Mouse (Mus musculus): ENCODE data around the gene 4921539E11Rik. TPM values are rescaled to one million over a fixed set of nuclear protein-coding genes. Genes with fewer than 3 reads are reported as not detected.

Gene 4921539E11Rik
- polyA plus RNA-seq, 1 experiment from 2014 or later = not detected

DNA sequence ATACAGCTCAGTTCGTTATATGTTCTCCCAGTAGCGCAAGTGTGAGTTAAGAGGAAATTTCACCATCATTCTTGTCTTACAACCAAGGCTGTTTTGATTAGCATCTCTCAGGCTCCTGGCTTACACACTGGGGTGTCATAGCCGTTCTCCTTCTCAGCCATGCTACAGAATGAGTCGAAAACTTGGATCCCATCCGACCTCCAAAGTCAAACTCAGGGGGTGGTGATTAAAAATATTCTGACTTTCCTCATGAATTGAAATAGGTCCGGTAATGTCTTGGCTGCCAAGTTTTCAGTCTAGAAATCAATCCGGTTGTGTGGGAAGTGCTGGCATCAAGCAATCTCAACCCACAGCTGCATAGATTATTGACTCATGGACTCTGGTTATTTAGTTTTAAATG is 2.3 kb downstream of the 4921539E11Rik start:
- no peak for ATAC-seq
- H3K27ac ChIP-seq = no peak overlapping the region
- H3K27me3 ChIP-seq = no peaks in the 10 kb centered on the region
- no peaks in the 10 kb centered on the region for H3K9me3 ChIP-seq (replicated peaks)
- no peaks in the 10 kb centered on the region for H3K4me1 ChIP-seq
- H3K9ac ChIP-seq = no peak overlapping the region
- no peaks in the 10 kb centered on the region for H3K36me3 ChIP-seq (ENCODE audit: poor library complexity, severe bottlenecking)
- H3K4me3 ChIP-seq = no peak overlapping the region
- 90% methylated on average over 7 of the region's 7 CpGs for WGBS
- no peak overlapping the region for H3K4me2 ChIP-seq

GRCm38 (mm10) chr4:103273021-103273420 is 17.6 kb downstream of the 4921539E11Rik start:
- 91% methylated on average over 7 of the region's 8 CpGs for whole genome bisulfite sequencing
- no peaks in the 10 kb centered on the region for H3K4me1 ChIP-seq
- H3K4me2 ChIP-seq = no peak overlapping the region
- no peak overlapping the region for H3K27ac ChIP-seq
- H3K9me3 ChIP-seq (replicated peaks) = no peaks in the 10 kb centered on the region
- ATAC-seq = no peak
- H3K36me3 ChIP-seq (ENCODE audit: poor library complexity, severe bottlenecking) = no peaks in the 10 kb centered on the region
- no peak overlapping the region for H3K9ac ChIP-seq
- H3K4me3 ChIP-seq = no peak overlapping the region
- no peaks in the 10 kb centered on the region for H3K27me3 ChIP-seq

DNA sequence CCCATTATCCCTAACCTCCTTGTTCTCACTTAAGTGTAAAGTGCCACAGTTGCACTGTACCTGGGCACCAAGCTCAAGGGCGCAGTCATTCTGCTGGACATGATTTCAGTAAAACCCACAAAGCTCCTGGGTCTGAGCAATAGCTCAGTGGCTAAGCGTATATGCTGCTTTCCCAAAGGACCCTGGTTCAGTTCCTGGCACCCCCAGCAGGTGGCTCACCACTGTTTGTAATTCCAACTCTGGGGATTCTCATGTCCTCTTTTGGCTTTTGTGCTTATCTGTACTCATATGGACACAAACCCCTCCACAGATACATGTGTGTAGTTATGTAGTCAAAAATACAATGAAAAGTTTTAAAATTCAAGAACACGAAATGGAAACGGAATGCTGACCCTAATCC is 21.3 kb downstream of the 4921539E11Rik start:
- no peaks in the 10 kb centered on the region for H3K4me1 ChIP-seq
- no peak for ATAC-seq
- no peak overlapping the region for H3K27ac ChIP-seq
- H3K27me3 ChIP-seq = no peaks in the 10 kb centered on the region
- no peak overlapping the region for H3K4me2 ChIP-seq
- 84% methylated on average over 4 of the region's 4 CpGs for WGBS
- no peaks in the 10 kb centered on the region for H3K9me3 ChIP-seq (replicated peaks)
- no peak overlapping the region for H3K4me3 ChIP-seq
- H3K9ac ChIP-seq = no peak overlapping the region
- no peaks in the 10 kb centered on the region for H3K36me3 ChIP-seq (ENCODE audit: poor library complexity, severe bottlenecking)

- H3K4me3 ChIP-seq = no peak overlapping the region
- no peak overlapping the region for H3K9ac ChIP-seq
- no peaks in the 10 kb centered on the region for H3K9me3 ChIP-seq (replicated peaks)
- no peaks in the 10 kb centered on the region for H3K27me3 ChIP-seq
- 52% methylated on average over 2 of the region's 2 CpGs for WGBS
- no peaks in the 10 kb centered on the region for H3K36me3 ChIP-seq (ENCODE audit: poor library complexity, severe bottlenecking)
- no peaks in the 10 kb centered on the region for H3K4me1 ChIP-seq
- ATAC-seq = no peak
- no peak overlapping the region for H3K27ac ChIP-seq
- no peak overlapping the region for H3K4me2 ChIP-seq
Observed at GRCm38 (mm10) chr4:103265166-103265565, 25.5 kb downstream of the 4921539E11Rik start.

DNA sequence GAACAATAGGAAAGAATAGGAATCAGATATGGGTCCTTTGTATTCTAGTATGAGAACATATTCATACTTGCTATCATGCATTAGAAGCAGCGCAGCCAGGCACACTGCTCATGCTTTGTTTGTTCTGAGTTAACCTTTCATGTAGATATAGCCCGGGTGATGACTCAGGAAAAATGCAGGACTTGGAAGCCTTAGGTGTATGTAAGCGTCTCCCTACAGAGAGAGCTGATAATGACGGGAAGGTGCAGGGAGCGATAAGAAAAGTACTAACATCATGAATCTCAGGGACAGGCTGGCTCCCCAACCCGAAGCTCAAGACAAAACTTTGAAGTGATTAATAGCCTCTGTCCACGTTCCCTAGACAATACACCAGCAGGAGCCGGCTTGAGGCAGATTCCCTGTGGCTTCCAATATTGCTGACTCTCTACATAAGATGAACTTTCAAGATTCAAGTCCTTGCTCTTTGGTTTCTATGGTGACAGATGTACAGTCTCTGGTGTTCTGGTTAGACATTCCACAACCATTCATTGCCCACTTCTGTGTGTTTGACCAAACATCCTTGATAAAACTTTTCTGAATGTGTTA is 26.8 kb downstream of the 4921539E11Rik start:
- H3K4me3 ChIP-seq = no peak overlapping the region
- H3K9ac ChIP-seq = no peak overlapping the region
- 42% methylated on average over 8 of the region's 8 CpGs for WGBS
- no peak overlapping the region for H3K4me2 ChIP-seq
- no peak overlapping the region for H3K27ac ChIP-seq
- H3K9me3 ChIP-seq (replicated peaks) = no peaks in the 10 kb centered on the region
- ATAC-seq = no peak
- H3K4me1 ChIP-seq = no peaks in the 10 kb centered on the region
- no peaks in the 10 kb centered on the region for H3K27me3 ChIP-seq
- H3K36me3 ChIP-seq (ENCODE audit: poor library complexity, severe bottlenecking) = no peaks in the 10 kb centered on the region

DNA sequence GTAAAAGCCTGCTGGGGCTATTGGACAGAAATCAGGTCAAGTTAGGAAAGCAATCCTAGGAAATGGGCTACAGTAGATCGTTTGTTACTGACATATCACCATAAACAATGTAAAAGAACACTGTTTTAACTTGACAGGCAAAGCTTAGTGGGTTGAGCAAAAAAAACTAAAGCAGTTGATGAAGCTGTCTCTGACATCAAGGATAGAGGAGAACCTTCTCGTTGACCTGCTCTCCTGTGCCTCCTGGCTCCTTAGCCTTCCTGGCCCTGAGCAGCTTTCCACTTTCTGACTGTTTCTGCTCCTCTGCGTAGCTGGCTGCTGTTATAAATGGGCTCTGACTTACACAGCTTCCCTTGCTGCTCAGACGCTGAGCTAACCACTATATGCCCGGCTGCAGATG is 27.3 kb downstream of the 4921539E11Rik start:
- Histone ChIP-seq H3K27me3 (no peaks in the 10 kb centered on the region), H3K36me3 (ENCODE audit: poor library complexity, severe bottlenecking) (no peaks in the 10 kb centered on the region), H3K9ac (no peak overlapping the region), H3K4me3 (no peak overlapping the region), H3K4me1 (no peaks in the 10 kb centered on the region), H3K4me2 (no peak overlapping the region), H3K27ac (no peak overlapping the region), H3K9me3 (replicated peaks) (no peaks in the 10 kb centered on the region)
- 74% methylated on average over 5 of the region's 5 CpGs for WGBS
- ATAC-seq = no peak

DNA sequence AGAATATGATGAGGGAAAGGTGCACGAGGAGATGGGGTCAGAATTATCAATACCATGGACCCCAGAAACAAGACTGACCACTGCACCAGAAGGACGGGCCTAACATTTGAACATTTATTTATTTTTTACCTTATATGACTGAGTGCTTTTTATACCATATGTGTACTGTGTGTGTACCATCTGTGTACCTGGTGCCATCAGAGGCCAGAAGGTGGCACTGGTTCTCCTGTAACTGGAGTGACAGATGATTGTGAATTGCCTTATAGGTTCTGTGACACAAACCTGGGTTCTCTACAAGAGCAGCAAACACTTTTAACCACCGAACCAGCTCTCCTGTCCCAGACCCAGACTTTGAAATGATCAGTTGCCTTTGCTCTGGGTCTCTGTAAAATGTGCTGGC is 31.8 kb downstream of the 4921539E11Rik start:
- Histone ChIP-seq H3K27me3 (no peaks in the 10 kb centered on the region), H3K36me3 (ENCODE audit: poor library complexity, severe bottlenecking) (no peaks in the 10 kb centered on the region), H3K4me1 (no peaks in the 10 kb centered on the region), H3K9ac (no peak overlapping the region), H3K4me2 (no peak overlapping the region), H3K4me3 (no peak overlapping the region), H3K9me3 (replicated peaks) (no peaks in the 10 kb centered on the region; the same call in 1 of the 2 replicates), H3K27ac (no peak overlapping the region)
- 84% methylated on average over 3 of the region's 3 CpGs for WGBS
- no peak for ATAC-seq

GRCm38 (mm10) chr4:103253846-103254245 is 36.8 kb downstream of the 4921539E11Rik start:
- ATAC-seq = no peak
- Histone ChIP-seq H3K9ac (no peak overlapping the region), H3K4me1 (no peaks in the 10 kb centered on the region), H3K27ac (no peak overlapping the region), H3K36me3 (ENCODE audit: poor library complexity, severe bottlenecking) (no peaks in the 10 kb centered on the region), H3K4me3 (no peak overlapping the region), H3K27me3 (no peaks in the 10 kb centered on the region), H3K9me3 (replicated peaks) (no peaks in the 10 kb centered on the region; the same call in 1 of the 2 replicates), H3K4me2 (no peak overlapping the region)
- 85% methylated on average over 4 of the region's 4 CpGs for whole genome bisulfite sequencing

DNA sequence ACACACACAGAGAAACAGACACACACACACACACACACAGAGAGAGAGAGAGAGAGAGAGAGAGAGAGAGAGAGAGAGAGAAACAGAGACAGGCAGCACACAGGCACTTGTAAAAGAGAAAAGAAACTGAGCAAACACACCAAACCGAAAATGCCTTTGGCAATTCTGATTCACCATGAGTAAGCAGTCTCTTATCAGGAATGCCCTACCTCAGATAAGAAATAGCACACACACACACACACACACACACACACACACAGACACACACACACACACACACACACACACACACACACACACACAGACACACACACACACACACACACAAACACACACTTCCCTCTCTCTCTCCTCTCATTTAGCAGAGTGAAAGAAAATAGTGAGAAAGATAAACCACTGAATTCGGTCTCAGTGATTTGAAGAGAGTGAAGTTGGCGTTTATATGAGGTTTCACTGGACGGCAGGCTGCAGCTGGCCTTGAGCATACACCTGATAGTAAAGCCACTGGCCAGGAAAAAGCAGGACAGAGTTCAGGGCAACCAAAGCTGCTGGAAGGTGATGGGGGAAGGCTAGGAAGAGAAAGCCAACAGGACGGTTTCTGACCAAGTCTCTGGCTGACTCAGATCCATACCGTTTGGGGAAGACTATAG is 41.1 kb downstream of the 4921539E11Rik start:
- H3K27ac ChIP-seq = no peak overlapping the region
- no peak overlapping the region for H3K4me2 ChIP-seq
- no peaks in the 10 kb centered on the region for H3K36me3 ChIP-seq (ENCODE audit: poor library complexity, severe bottlenecking)
- no peaks in the 10 kb centered on the region for H3K9me3 ChIP-seq (replicated peaks)
- H3K27me3 ChIP-seq = no peaks in the 10 kb centered on the region
- WGBS = 78% methylated on average over 6 of the region's 6 CpGs
- ATAC-seq = no peak
- no peaks in the 10 kb centered on the region for H3K4me1 ChIP-seq
- H3K4me3 ChIP-seq = no peak overlapping the region
- no peak overlapping the region for H3K9ac ChIP-seq

GRCm38 (mm10) chr4:103247813-103248212 is 42.9 kb downstream of the 4921539E11Rik start:
- H3K9me3 ChIP-seq (replicated peaks) = no peaks in the 10 kb centered on the region
- H3K4me3 ChIP-seq = no peak overlapping the region
- H3K27ac ChIP-seq = no peak overlapping the region
- no peaks in the 10 kb centered on the region for H3K27me3 ChIP-seq
- 74% methylated on average over 2 of the region's 2 CpGs for WGBS
- H3K4me1 ChIP-seq = no peaks in the 10 kb centered on the region
- no peak overlapping the region for H3K4me2 ChIP-seq
- no peak for ATAC-seq
- H3K36me3 ChIP-seq (ENCODE audit: poor library complexity, severe bottlenecking) = no peaks in the 10 kb centered on the region
- H3K9ac ChIP-seq = no peak overlapping the region

GRCm38 (mm10) chr4:103247249-103247648 is 43.4 kb downstream of the 4921539E11Rik start:
- Histone ChIP-seq H3K4me1 (no peaks in the 10 kb centered on the region), H3K9ac (no peak overlapping the region), H3K4me3 (no peak overlapping the region), H3K4me2 (no peak overlapping the region), H3K27ac (no peak overlapping the region), H3K27me3 (no peaks in the 10 kb centered on the region), H3K36me3 (ENCODE audit: poor library complexity, severe bottlenecking) (no peaks in the 10 kb centered on the region), H3K9me3 (replicated peaks) (no peaks in the 10 kb centered on the region)
- 92% methylated on average over 3 of the region's 3 CpGs for WGBS
- ATAC-seq = no peak

DNA sequence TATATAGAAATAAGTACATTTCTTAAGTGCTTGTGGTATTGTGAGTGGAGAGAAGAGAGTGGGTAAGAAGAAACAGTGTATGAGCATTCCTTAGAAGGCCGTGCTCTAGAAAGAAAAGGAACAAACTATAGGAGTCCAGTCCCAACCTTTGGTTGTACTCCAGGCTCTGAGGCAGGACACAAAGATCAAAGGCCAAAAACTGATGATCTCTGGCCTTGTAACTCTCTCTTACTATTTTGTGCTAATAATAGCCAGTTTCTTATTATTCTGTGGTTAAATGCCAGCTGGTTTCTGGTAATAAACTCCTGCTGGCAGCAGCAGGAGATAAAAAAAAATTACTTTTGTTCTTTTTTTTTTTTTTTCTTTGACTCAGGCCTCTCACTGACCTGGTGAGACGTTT is 58.5 kb downstream of the 4921539E11Rik start:
- 24% methylated on average over 2 of the region's 2 CpGs for WGBS
- no peaks in the 10 kb centered on the region for H3K4me1 ChIP-seq

GRCm38 (mm10) chr4:103222854-103223253 is 67.8 kb downstream of the 4921539E11Rik start:
- ATAC-seq = no peak
- Histone ChIP-seq H3K27ac (no peak overlapping the region), H3K4me1 (no peaks in the 10 kb centered on the region), H3K36me3 (ENCODE audit: poor library complexity, severe bottlenecking) (no peaks in the 10 kb centered on the region), H3K9ac (no peak overlapping the region), H3K27me3 (no peaks in the 10 kb centered on the region), H3K4me2 (no peak overlapping the region), H3K9me3 (replicated peaks) (no peaks in the 10 kb centered on the region), H3K4me3 (no peak overlapping the region)
- WGBS = 56% methylated on average over 9 of the region's 9 CpGs

More for the DNA sequence above, 58.5 kb downstream of the 4921539E11Rik start:
- Histone ChIP-seq H3K4me3 (no peak overlapping the region), H3K9me3 (replicated peaks) (peaks cover 4% of the 10 kb centered on the region; the same call in 1 of the 2 replicates), H3K27ac (no peak overlapping the region), H3K27me3 (no peaks in the 10 kb centered on the region), H3K4me2 (no peak overlapping the region), H3K9ac (no peak overlapping the region), H3K36me3 (ENCODE audit: poor library complexity, severe bottlenecking) (no peaks in the 10 kb centered on the region)
- ATAC-seq = no peak
